Comparison of ENCODE assay signal across 19 mouse cellular contexts in the genomic region with DNA sequence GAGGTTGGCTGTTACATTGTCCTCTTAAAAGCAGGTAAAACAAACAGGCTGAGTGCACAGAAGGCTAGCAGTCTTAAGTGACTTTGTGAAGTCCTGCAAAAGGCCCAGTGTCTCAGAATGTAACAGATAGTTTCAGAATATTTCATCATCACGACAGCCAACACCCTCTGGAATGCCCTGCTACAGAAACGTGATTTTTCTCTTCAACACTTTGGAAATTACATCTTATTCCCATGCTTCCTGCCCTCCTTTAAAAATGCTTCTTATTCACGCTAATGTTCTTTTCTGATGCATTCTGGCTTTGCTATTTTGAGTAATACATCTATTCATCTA.
DNase-seq lines count a peak whose midpoint lies in the region; ATAC-seq lines count a peak whose summit lies in the region.
"Had no signal": no experiment of that assay in that cellular context is flagged by ENCODE, and none has a peak within 500 bp of the region (broad histone marks: within the 10 kb centered on the region; RNA-seq: fewer than 3 reads in every experiment).

No protein-coding gene starts in this region.

- peak overlapping the region; percentile 21; the same call in 1 of the 2 replicates for H3K4me2 ChIP-seq in heart, embryonic 12.5 days
- no peak overlapping the region for H3K4me2 ChIP-seq in neural tube, embryonic 13.5 days
- H3K4me2 ChIP-seq: embryonic facial prominence, embryonic 12.5 days; liver, embryonic 15.5 days had no signal

- 57% methylated on average over 3 of the region's 3 CpGs for WGBS in heart, embryonic 12.5 days
- 60% methylated on average over 3 of the region's 3 CpGs for WGBS in neural tube, embryonic 13.5 days
- 69% methylated on average over 3 of the region's 3 CpGs for WGBS in limb, embryonic 10.5 days

- no peak overlapping the region for H3K9ac ChIP-seq in heart, embryonic 12.5 days
- no peak overlapping the region for H3K9ac ChIP-seq in neural tube, embryonic 13.5 days
- H3K9ac ChIP-seq: embryonic facial prominence, embryonic 12.5 days; liver, embryonic 15.5 days had no signal

- H3K9me3 ChIP-seq in heart, embryonic 12.5 days (replicated peaks) = no peaks in the 10 kb centered on the region
- H3K9me3 ChIP-seq in neural tube, embryonic 13.5 days = no peaks in the 10 kb centered on the region
- no peaks in the 10 kb centered on the region for H3K9me3 ChIP-seq in limb, embryonic 10.5 days (replicated peaks)
- H3K9me3 ChIP-seq: embryonic facial prominence, embryonic 12.5 days; heart, embryonic 10.5 days; liver, embryonic 15.5 days; megakaryocyte, embryonic 14.5 days had no signal

- no peak overlapping the region for H3K27ac ChIP-seq in heart, embryonic 12.5 days (ENCODE audit: poor library complexity, severe bottlenecking)
- peak overlapping the region; percentile 56 for H3K27ac ChIP-seq in neural tube, embryonic 13.5 days (replicated peaks)
- H3K27ac ChIP-seq in limb, embryonic 10.5 days = peak overlapping the region; percentile 30; the same call in 1 of the 2 replicates
- H3K27ac ChIP-seq: embryonic facial prominence, embryonic 12.5 days; heart, embryonic 10.5 days; liver, embryonic 15.5 days had no signal

- ATAC-seq in heart, embryonic 12.5 days (ENCODE audit: insufficient number of reproducible peaks, low FRiP score) = no peak
- ATAC-seq in neural tube, embryonic 13.5 days (ENCODE audit: low read depth) = no peak
- ATAC-seq: intestine, embryonic 16.5 days had no signal

- no peaks in the 10 kb centered on the region for H3K4me1 ChIP-seq in heart, embryonic 12.5 days (replicated peaks)
- peaks cover 19% of the 10 kb centered on the region for H3K4me1 ChIP-seq in neural tube, embryonic 13.5 days (replicated peaks)
- H3K4me1 ChIP-seq in limb, embryonic 10.5 days = peaks cover 18% of the 10 kb centered on the region
- H3K4me1 ChIP-seq: heart, embryonic 10.5 days; liver, embryonic 15.5 days; megakaryocyte, embryonic 14.5 days had no signal

- H3K27me3 ChIP-seq in heart, embryonic 12.5 days (replicated peaks) = no peaks in the 10 kb centered on the region
- no peaks in the 10 kb centered on the region for H3K27me3 ChIP-seq in neural tube, embryonic 13.5 days
- H3K27me3 ChIP-seq in limb, embryonic 10.5 days (ENCODE audit: low read depth, poor library complexity, severe bottlenecking) = no peaks in the 10 kb centered on the region
- H3K27me3 ChIP-seq: CH12.LX; embryonic facial prominence, embryonic 12.5 days; liver, embryonic 15.5 days; megakaryocyte, embryonic 14.5 days had no signal

- no peak for DNase-seq in heart, postnatal 25 days (ENCODE audit: low spot score)
- DNase-seq in neural tube, embryonic 10.5 days (ENCODE audit: extremely low spot score, low spot score) = no peak
- DNase-seq in limb, embryonic 10.5 days (ENCODE audit: low spot score) = no peak
- DNase-seq in adrenal gland, adult (ENCODE audit: inconsistent age in 2 of 2, low spot score in 1 of 2) = no peak
- DNase-seq in kidney, postnatal 4 days = no peak
- no peak for DNase-seq in cerebellum, postnatal 25 days
- DNase-seq: adrenal gland, postnatal 25 days; cerebellum, adult 8-10 months; heart, postnatal 4 days; kidney, postnatal 14 days; lung, postnatal 10 days had no signal

- no peaks in the 10 kb centered on the region for H3K36me3 ChIP-seq in heart, embryonic 12.5 days
- no peaks in the 10 kb centered on the region for H3K36me3 ChIP-seq in neural tube, embryonic 13.5 days
- H3K36me3 ChIP-seq in limb, embryonic 10.5 days = no peaks in the 10 kb centered on the region
- H3K36me3 ChIP-seq: embryonic facial prominence, embryonic 12.5 days; heart, embryonic 10.5 days; liver, embryonic 15.5 days had no signal

- intact Hi-C loops in heart, postnatal 25 days (cut with DNase I) = no loop called here

- H3K4me3 ChIP-seq in heart, embryonic 12.5 days = no peak overlapping the region
- no peak overlapping the region for H3K4me3 ChIP-seq in neural tube, embryonic 13.5 days
- H3K4me3 ChIP-seq in limb, embryonic 10.5 days = no peak overlapping the region
- H3K4me3 ChIP-seq: embryonic facial prominence, embryonic 12.5 days; heart, embryonic 10.5 days; liver, embryonic 15.5 days; megakaryocyte, embryonic 14.5 days had no signal
